Mouse (Mus musculus): ENCODE measurements around the gene Olfml3. TPM values are rescaled to one million over a fixed set of nuclear protein-coding genes. Genes with fewer than 3 reads are reported as not detected.
A peak's percentile ranks its signal among the peaks of the same experiment; 100 is the strongest.

Gene Olfml3
- total RNA-seq, 2 experiments from 2014 or later: 6.7 to 8.2 TPM

DNA sequence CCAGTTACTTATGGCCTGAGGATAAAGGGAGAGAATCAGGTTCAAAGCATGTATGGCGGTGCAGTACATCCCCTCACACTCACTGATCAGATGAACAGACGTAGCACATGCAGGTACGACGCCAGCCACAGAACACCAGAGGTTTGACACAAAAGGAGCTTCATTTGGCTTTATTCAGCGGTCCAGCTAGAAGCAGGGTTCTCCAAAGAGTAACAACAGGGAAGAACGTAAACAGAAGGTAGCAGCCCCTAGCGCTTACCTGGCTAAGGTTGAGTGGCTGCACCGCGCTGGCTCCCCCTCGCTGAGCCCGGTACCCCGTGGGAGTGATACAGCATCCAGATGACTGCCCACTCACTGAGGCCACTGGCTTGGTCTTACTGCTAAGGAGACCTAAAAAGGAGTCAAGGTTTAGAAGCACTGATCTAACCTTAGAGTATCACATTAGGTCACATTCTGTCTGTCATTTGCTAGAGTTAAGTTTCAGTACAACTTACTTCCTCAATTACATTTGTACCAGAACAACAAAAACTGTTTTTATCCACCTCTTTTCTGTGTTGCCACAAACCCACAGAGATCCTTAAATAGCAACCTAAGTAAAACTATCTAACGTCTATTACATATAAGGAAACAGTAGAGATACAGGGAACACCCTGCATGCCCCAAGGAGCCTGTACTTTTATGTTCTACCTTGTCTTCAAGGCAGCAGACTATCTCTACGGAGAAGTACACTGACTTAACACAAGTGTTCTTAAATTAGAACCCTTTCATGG lies 7.4 kb upstream of the Olfml3 start:
- intact Hi-C loops (cut with DNase I; ENCODE audit: low total_unique reads): loop anchor here (5.0 kb wide), 1 partner anchor 67 kb away; no protein-coding TSS in a partner anchor
- no peak for DNase-seq

DNA sequence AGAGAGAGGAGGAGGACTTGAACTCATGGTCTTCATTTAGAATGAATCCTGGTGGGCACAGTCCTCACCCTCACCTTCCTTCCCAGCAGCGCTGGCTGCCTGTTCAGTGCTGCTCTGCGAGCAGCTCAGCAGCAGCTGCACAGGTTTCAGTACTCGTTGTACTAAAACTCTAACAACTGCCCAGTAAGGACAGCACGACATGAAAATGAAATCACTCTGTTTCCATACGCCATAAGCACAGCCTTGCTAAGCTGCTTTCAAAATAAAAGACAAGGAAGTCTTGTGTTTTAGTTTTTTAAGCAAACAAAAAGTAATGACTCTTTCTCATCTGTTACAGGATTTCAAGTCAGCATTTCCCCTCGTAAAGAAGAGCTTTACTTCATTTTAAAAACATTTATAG lies 5.4 kb upstream of the Olfml3 start:
- intact Hi-C loops (cut with DNase I; ENCODE audit: low total_unique reads): no loop called here
- DNase-seq: no peak

GRCm38 (mm10) chr3:103740342-103740741 lies 2.5 kb upstream of the Olfml3 start:
- no peak for DNase-seq
- intact Hi-C loops (cut with DNase I; ENCODE audit: low total_unique reads): no loop called here

DNA sequence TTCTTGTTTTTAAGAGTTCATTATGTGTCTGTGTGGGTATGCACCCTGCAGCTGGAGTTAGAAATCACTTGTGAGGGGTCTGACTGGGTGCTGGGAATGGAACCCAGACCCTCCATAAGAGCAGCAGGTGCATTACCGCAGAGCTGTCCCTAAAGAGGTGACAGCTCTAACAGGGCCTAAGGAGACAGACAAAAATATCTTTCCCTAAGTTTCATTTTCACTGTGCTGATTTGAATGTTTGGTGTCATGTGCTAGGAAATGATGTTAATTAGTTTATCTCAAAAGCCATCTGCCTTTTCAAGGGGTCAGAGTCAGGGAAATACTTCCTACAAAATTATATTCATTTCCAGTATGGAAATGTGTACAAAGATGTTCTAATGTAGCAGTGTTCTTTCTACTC lies 1.5 kb upstream of the Olfml3 start, which contains the start of gene Gm10964:
TSS of gene Gm10964 (plus strand) at position 38 of the 400 bp plus-strand sequence.
- no peak for DNase-seq
- intact Hi-C loops (cut with DNase I; ENCODE audit: low total_unique reads): loop anchor here (5.0 to 10.0 kb wide), 2 partner anchors 145 to 347 kb away; no protein-coding TSS in a partner anchor

DNA sequence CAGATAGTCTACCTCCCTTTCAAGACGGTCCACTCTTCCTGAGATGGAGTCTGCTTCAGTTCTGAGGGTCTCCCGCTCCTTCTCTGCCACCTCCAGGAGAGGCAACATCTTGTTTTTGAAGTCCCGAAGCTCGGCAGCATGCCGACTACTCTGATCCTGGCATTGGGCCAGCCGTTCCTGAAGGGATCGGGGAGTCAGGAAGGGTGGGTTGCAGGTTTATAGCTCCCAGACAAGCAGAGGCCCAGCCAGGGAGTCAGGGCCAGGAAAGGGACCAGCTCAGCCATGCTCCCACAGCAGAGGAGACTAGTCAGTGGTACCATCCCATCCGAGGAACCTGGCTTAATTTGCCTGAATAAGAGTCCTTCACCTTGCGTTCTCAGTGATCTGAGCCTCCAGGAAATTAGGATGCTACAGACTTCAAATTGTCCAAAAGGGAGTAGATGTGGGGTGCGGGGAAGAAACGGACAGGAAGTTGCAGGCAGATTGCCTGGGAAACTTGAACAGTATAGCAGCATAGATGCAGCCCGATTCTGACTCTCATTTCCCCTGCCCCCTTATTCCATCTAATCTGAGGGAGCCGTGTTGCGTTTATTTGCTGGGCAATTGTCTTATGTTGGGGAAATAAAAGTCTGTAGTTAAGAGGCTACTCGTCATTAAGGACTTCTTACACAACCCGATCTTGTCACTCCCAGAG lies 593 bp downstream of the Olfml3 start:
- intact Hi-C loops (cut with DNase I; ENCODE audit: low total_unique reads): loop anchor here (5.0 to 10.0 kb wide), 2 partner anchors 148 to 345 kb away; no protein-coding TSS in a partner anchor
- DNase-seq: peak; percentile 56

DNA sequence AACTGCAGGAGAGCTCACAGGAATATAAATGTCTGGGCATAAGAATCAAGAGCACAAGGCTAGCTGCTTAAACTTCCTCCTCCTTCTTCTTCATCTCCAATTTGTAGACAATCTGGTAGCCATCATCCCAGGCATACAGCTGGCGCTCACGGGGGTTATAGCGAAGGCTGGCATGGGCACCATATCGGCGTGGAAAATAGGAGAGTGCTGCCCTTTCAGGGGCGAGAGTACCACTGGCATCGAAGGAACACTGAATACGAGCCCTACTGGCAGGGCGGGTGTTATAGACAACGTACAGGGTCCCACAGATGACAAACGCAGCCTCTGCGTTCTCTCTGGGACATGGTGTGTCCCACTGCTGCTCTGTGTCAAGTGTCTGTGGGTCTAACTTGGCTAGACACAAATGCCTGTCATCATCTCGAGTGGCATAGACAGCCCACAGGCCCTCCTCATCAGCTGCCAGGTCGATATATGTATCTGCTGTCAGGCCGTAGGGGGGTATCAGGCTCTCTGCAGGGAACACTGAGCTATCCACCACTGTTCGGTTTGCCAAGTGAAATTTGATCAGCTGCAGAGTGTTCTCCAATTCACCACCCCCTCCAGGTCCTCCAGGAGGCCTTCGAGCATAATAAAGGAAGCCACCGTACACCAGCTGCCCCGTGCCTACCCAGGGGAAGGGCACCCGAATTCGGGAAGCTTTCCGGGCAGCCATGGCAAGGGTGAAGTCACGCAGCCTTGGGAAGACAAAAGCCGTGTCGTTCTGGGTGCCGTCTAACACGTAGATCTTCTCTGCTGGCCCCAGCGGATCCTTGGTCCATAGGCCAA lies 1.8 kb downstream of the Olfml3 start:
- intact Hi-C loops (cut with DNase I; ENCODE audit: low total_unique reads): loop anchor here (5.0 to 10.0 kb wide), 2 partner anchors 149 to 344 kb away; no protein-coding TSS in a partner anchor
- DNase-seq: no peak

DNA sequence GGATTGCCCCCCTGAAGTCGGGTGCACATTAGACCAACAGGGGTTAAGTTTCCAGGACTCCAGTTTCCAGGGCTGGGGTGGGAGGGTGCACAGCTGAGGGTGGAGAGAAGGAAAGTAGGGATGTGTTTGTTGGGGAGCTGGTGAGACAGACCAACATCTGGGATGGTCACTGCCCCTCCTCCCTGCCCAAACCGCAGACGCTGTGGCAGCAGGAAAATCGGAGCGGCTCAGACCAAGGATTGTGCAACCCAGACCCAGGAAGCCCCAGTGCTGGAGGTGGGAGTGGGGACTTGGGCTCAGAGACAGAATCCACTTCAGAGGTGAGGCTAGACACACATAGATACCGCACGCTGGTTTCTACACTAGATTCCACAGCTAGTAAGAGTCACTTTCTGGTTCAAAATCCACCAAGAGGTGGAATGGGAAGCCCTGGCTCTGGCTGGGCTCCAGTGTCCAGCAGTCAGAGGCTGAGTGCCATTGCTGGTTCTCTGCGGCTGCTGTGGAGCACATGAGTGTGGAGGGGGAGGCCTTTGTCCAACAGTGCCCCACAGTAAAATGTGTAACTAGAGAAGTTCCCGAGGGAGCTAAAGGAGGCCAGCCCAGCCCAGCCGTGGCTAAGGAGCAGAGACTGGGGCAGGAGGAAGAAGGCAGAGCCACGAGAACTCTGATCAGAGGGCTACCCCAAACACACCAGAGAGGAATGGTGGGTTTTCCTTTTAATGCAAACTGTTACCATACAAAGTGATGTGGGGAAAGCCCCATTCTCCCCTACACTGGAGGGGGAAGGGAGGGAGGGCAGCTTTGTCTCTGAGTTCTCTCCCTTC lies 2.9 kb downstream of the Olfml3 start:
- peak; percentile 61 for DNase-seq
- intact Hi-C loops (cut with DNase I; ENCODE audit: low total_unique reads): loop anchor here (5.0 to 10.0 kb wide), 2 partner anchors 150 to 343 kb away; no protein-coding TSS in a partner anchor

- DNase-seq: no peak
- intact Hi-C loops (cut with DNase I; ENCODE audit: low total_unique reads): loop anchor here (10.0 kb wide), 1 partner anchor 151 kb away; no protein-coding TSS in a partner anchor
Measured at GRCm38 (mm10) chr3:103733799-103734695, 3.8 kb downstream of the Olfml3 start.

DNA sequence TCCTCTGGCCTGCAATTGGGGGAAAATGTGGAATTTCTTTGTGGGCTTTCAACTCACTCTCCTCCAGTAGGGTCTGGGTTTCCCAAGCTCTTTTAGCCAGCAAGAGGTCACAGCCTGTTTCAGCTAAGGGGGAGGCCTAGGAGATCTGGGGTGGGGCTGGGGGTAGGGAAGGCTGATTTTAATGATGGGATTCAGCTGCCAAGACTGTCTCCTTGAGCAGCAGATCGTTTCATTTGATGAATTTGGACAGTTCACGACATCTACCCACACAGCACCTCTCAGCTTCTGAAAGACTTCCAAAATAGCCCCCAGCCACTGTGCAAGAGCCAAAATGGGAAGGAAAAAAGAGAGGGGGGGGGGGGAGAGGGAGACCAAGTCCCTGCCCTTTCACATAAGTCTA lies 4.6 kb downstream of the Olfml3 start:
- no peak for DNase-seq
- intact Hi-C loops (cut with DNase I; ENCODE audit: low total_unique reads): loop anchor here (10.0 kb wide), 1 partner anchor 152 kb away; no protein-coding TSS in a partner anchor

- DNase-seq: no peak
- intact Hi-C loops (cut with DNase I; ENCODE audit: low total_unique reads): loop anchor here (10.0 kb wide), 1 partner anchor 153 kb away; no protein-coding TSS in a partner anchor
Measured at GRCm38 (mm10) chr3:103732116-103732515, 5.7 kb downstream of the Olfml3 start.

- DNase-seq: no peak
- intact Hi-C loops (cut with DNase I; ENCODE audit: low total_unique reads): loop anchor here (10.0 kb wide), 1 partner anchor 155 kb away; no protein-coding TSS in a partner anchor
Measured at GRCm38 (mm10) chr3:103729850-103730249, 8.0 kb downstream of the Olfml3 start.

GRCm38 (mm10) chr3:103727813-103728326 lies 9.9 kb downstream of the Olfml3 start:
- no peak for DNase-seq
- intact Hi-C loops (cut with DNase I; ENCODE audit: low total_unique reads): no loop called here

DNA sequence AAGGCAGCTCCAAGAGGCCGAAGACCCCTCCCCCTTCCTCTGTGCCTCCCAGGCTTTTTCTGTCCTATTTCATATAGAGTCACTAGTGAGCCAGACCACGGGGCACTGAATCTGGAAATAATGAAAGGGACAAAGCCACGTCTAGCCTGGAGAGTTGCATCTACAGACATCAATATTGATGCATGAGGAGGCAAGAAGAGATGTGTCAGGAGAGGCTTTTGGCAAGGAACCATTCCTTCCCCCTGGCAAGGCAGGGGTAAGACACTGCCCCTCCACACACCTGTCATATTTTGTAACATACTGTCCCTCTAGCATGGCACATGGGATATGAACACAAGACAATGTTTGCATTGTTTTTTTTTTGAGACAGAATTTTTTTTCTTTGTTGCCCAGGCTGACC lies 11.2 kb downstream of the Olfml3 start:
- no peak for DNase-seq
- intact Hi-C loops (cut with DNase I; ENCODE audit: low total_unique reads): no loop called here

DNA sequence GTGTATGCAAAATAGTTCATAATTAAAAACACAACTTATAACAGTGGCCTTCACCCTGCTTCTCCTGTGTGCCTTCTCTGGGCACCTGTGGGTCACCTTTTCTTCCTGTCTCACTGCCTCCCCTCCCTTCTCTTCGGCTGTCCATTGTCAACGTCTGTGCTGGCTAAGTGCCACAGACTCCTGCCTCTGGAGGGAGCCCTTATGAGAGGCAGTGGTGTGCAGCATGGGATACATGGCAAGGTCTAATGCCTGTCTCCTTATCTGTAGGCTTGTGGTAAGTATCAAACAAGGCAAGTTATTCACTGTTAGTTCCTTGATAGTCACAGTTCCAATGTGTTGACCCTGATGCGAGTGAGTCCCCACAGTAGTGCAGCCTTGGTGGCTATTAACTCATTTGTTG lies 13.7 kb downstream of the Olfml3 start:
- intact Hi-C loops (cut with DNase I; ENCODE audit: low total_unique reads): no loop called here
- no peak for DNase-seq

DNA sequence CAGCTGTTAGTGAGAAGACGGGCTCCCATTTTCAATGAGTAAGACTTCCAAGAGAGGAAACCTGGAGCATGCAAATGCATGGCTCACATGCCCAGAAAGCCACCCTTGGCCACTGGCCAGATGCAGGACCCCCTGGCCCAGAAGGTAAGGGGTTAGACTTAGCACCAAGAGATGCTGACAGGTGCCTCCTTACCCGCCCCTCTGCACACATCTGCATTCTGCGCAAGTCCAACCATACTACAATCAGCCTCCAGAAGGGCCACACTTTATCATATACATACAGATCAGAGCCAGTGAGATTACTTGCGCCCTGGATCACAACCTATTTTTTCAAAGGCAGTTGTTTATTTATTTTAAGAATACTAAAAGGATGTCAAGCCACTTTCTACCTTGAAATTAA lies 19.1 kb downstream of the Olfml3 start:
- intact Hi-C loops (cut with DNase I; ENCODE audit: low total_unique reads): no loop called here
- no peak for DNase-seq

DNA sequence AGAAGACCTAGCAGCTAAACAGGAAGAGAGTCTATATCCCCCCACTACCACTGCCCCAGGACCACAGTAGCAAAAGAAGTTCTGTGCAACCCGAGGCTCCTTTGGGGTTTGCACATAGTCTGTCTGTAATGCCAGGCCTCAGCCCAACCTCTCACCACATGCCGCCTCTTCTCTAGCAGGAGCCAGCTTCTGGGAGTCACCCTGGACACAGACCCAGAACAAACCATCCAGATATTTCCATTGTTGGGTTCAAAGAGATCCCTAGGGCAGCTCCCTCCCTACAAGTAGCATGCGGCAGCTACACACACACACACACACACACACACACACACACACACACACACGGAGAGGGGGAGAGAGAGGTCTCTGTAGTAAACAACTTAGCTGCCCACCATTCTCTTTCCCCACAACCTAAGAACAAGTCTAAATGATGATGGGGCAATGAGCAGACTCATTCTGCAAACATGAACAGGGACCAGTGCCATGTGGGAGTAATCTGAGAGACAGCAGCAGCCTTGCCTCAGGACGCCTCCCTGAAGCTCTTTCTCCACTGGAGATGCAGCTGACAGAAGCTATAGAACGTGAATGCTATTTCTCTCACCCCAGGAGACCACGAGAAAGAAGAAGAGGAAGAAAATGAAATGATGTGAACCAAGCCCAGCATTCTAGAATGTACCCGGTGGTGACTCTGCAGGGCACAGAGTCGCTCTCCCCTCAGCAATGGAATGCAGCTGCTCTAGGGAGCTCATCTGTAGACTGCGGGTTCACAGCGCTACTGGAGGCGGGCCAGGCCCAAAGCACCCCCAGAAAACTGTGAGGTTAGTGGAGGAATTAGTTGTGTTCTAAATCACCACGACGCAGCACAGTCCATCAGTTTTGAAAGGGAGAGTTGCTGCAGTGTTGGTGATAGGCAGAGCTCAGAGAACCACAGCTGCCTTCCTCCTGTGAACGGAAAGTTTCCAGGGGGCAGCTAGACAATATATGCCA lies 20.7 kb downstream of the Olfml3 start:
- DNase-seq: peak; percentile 41

More for the DNA sequence above, 20.7 kb downstream of the Olfml3 start:
- intact Hi-C loops (cut with DNase I; ENCODE audit: low total_unique reads): no loop called here
